Mouse (Mus musculus) heart, adult 11 months (tissue): ENCODE data around the gene Itpr2.
A peak's percentile ranks its signal among the peaks of the same experiment; 100 is the strongest.

Source experiments
- DNase-seq: peaks from one replicate; pipeline ENCODE4 v3.0.0; 2022

Gene Itpr2

DNA sequence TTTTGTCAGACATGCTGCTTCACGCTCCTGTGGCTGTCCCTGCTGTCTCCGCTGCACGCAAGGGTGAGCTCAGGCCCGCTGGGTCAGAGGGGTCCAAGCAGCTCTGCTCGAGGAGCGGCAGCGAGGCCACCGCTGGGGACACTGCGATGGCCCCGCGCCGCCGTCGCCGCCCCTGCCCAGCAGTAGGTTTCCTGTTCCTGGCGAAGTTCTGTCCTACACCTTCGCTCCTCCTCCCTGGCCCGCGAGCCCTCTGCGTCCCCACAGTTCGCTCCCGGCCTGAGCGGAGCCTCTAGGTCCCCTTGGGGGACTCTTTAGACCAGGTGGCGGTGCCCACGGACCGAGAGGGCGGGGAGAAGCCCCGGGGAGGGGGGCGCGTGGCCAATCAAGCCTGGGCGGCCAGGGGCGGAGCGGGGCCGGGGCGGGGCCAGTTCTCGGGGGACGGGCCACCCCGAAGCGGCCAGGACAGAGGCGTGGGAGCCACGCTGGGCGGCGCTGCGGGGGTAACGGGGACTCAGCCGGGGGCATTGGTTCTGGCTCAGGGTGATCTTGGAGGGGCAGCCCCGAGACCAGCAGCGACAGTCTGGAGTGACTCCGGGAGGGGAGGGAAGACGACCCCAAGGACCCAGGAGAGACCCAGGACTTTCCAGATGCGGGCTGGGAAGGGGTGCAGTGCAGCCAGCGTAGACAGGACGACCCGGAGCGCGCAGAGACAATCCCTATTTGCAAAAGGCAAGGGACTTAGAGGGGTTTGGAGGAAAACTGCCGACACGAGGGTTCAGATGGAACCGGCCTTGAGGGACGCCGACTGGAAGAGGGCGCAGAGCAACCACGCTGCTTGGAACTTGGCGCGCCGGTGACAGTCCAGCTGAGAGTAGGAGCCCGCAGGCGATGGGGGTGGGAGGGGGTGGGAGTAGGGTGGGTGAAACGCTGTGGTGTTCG, at the start of gene Itpr2:
TSS of gene Itpr2 (minus strand) at position 358 of the 939 bp plus-strand sequence.
- DNase-seq: peak; percentile 99

DNA sequence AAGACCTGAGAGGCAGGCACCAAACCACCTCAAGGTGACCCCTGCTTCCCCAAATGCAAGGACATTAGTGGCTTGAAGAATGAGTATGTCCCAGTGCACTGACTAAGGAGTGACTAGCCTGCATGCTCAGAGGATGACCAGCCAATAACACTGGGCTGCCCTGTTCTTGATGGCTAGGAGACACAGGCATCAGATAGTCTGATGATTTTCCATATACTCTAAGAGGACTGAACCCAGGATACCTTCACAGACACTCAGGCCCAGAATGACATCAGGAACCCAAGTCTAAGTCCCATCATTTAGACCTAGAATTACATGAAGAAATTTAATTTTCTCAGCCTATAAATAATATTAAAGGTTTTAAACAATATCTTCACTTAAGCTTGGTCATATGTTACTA, 49.3 kb upstream of the Itpr2 start:
- DNase-seq: peak; percentile 65

GRCm38 (mm10) chr6:146550421-146550820, 48.4 kb upstream of the Itpr2 start:
- DNase-seq: peak; percentile 75

- DNase-seq: peak; percentile 92
Observed at GRCm38 (mm10) chr6:146545289-146545865, 43.4 kb upstream of the Itpr2 start.

DNA sequence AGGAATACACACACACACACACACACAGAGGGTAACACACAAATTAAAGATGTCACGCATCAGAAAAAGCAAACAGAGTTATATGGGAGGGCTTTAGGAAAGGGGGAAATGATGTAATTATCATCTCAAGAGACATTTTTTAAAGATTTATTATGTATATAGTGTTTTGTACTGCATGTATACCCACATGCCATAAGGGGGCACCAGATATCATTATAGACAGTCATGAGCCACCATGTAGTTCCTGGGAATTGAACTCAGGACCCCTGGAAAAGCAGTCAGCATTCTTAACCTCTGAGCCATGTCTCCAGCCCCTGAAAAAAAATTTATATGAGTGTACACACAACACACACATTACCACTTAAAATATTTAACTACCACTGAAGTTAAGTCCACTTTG, 42.6 kb upstream of the Itpr2 start:
- DNase-seq: no peak

DNA sequence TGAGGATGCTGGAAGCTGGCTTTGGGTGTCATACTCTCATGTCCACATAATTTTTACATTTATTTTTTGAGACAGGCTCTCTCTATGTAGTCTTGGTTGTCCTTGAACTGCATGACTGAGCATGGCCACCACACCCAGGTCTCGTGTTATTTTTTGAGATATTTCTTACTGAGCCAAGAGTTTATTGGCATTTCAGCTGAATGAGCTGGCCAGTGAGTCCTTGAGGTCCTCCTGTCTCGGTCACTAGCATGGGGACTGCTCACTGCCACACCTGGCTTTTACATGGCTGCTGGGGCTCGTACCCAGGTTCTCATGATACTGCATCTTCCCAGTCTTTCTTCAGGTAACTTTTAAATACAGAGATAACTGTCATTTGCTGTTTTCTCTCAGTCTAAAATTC, 38.4 kb upstream of the Itpr2 start:
- DNase-seq: peak; percentile 84

GRCm38 (mm10) chr6:146538661-146539060, 36.6 kb upstream of the Itpr2 start:
- DNase-seq: peak; percentile 90

DNA sequence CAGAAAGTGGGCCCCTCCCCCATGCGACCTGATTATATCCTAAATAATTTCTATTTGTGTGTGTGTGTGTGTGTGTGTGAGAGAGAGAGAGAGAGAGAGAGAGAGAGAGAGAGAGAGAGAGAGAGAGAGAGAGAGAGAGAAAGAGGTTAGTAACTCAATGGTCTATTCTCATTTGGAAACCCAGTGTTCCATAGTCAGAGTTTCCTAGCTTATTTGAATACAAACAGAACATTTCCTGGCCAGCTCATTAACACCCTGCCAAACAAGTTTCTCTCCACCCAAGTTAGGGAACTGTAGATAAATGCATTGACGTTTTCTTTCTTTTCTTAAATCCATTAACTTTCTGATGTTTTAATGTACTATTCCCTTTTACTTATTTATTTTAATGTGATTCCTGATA, 36.0 kb upstream of the Itpr2 start:
- DNase-seq: peak; percentile 53

GRCm38 (mm10) chr6:146537111-146537510, 35.1 kb upstream of the Itpr2 start:
- DNase-seq: peak; percentile 75

DNA sequence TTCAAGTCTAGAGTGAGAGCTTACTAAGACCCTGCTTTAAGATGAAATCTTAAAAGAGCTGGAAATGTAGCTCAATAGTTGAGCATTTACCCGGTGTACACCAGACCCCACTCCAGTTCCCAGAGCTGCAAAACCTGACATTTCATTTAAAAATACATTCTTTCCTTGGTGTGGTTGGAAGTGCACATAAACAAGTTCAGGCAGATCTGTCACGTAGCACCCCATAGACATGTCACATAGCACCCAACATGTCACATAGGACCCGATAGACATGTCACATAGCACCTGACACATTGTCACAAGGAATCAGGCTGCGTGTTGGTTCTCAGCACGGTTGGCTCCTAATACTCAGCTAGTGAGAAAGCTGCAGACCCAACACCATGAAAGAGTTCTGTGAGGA, 33.5 kb upstream of the Itpr2 start:
- peak; percentile 51 for DNase-seq

DNA sequence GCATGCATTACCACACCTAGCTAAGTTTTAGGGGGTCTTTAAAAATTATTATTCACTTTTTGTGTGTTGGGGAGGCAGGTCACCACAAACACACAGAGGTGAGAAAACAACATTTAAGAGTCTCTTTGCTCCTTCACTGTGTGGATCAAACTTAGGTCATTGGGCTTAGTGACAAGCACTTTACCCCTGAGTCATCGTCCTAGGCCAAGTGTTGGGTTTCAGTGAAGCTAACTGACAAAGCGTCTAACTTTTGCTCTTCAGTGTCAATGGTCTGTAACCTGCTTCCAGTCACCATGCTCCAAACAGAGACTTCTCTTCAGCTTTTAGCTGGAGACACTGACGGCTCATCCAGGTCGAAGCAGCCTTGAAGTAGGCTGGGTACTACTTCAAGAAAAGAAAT, 31.1 kb upstream of the Itpr2 start:
- peak; percentile 64 for DNase-seq

GRCm38 (mm10) chr6:146530769-146531168, 28.7 kb upstream of the Itpr2 start:
- peak; percentile 96 for DNase-seq

GRCm38 (mm10) chr6:146530363-146530762, 28.3 kb upstream of the Itpr2 start:
- DNase-seq: no peak

- no peak for DNase-seq
Observed at GRCm38 (mm10) chr6:146527537-146527936, 25.5 kb upstream of the Itpr2 start.

GRCm38 (mm10) chr6:146525500-146525899, 23.5 kb upstream of the Itpr2 start:
- DNase-seq: no peak

- peak; percentile 81 for DNase-seq
Observed at GRCm38 (mm10) chr6:146521456-146522245, 19.6 kb upstream of the Itpr2 start.

- no peak for DNase-seq
Observed at GRCm38 (mm10) chr6:146519019-146519418, 17.0 kb upstream of the Itpr2 start.

GRCm38 (mm10) chr6:146515936-146516335, 13.9 kb upstream of the Itpr2 start:
- DNase-seq: peak; percentile 50

GRCm38 (mm10) chr6:146514531-146514948, 12.5 kb upstream of the Itpr2 start:
- DNase-seq: peak; percentile 95

- DNase-seq: peak; percentile 74
Observed at GRCm38 (mm10) chr6:146513899-146514298, 11.9 kb upstream of the Itpr2 start.

DNA sequence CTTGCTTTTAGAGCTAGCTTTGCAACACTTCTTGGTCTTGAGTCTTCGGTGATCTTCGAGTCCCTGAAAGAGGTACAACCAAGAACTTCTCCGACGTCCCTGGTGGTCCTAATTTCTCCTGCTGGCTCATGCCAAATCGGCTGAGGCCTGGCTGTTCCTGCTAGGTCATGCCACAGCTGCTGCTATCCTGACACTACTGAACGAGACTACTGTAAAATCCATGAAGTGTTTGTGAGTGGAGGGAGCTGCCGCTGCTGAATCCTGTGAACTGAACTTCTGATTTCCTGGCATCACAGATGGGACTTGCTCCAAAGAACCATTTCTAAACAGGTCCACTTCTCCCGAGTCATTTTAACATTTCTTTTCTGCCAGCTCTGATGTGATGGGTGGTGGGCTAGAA, 11.4 kb upstream of the Itpr2 start:
- peak; percentile 33 for DNase-seq

- peak; percentile 80 for DNase-seq
Observed at GRCm38 (mm10) chr6:146511511-146511910, 9.5 kb upstream of the Itpr2 start.

- peak; percentile 72 for DNase-seq
Observed at GRCm38 (mm10) chr6:146509891-146510290, 7.9 kb upstream of the Itpr2 start.
